Mouse (Mus musculus): ENCODE results near the gene Ftcd. TPM values are rescaled to one million over a fixed set of nuclear protein-coding genes. Genes with fewer than 3 reads are reported as not detected.

Ftcd gene
- polyA plus RNA-seq, 1 experiment from 2014 or later: 0.64 TPM

Other genes with a start within 250 kb of the Ftcd start
- gene Dip2a, start 230.4 kb upstream of the Ftcd start, polyA plus RNA-seq (2015; fragmentation: Nextera tagmentation; extraction: Ambion mirVana): 9.0 and 10.2 TPM in 2 replicates
- 2.0 TPM in 1 of 2 replicates, not detected in the other for gene AC141477.1, start 135.2 kb upstream of the Ftcd start, polyA plus RNA-seq (2015; fragmentation: Nextera tagmentation; extraction: Ambion mirVana)
- 11.2 and 11.7 TPM in 2 replicates for gene Pcnt, start 132.9 kb upstream of the Ftcd start, polyA plus RNA-seq (2015; fragmentation: Nextera tagmentation; extraction: Ambion mirVana)
- not detected in 2 replicates for gene 2610028H24Rik, start 126.6 kb upstream of the Ftcd start, polyA plus RNA-seq (2015; fragmentation: Nextera tagmentation; extraction: Ambion mirVana)
- gene Mcm3ap, start 106.7 kb upstream of the Ftcd start, polyA plus RNA-seq (2015; fragmentation: Nextera tagmentation; extraction: Ambion mirVana): 37.3 and 42.1 TPM in 2 replicates
- gene Ybey, start 106.5 kb upstream of the Ftcd start, polyA plus RNA-seq (2015; fragmentation: Nextera tagmentation; extraction: Ambion mirVana): 5.3 and 5.5 TPM in 2 replicates
- gene Lss, start 44.1 kb upstream of the Ftcd start, polyA plus RNA-seq (2015; fragmentation: Nextera tagmentation; extraction: Ambion mirVana): 60.2 and 67.2 TPM in 2 replicates
- not detected in 2 replicates for gene Spatc1l, start 13.4 kb upstream of the Ftcd start, polyA plus RNA-seq (2015; fragmentation: Nextera tagmentation; extraction: Ambion mirVana)
- gene Col6a2, start 48.0 kb downstream of the Ftcd start, polyA plus RNA-seq (2015; fragmentation: Nextera tagmentation; extraction: Ambion mirVana): 274 and 282 TPM in 2 replicates
- gene Col6a1, start 150.5 kb downstream of the Ftcd start, polyA plus RNA-seq (2015; fragmentation: Nextera tagmentation; extraction: Ambion mirVana): 317 and 323 TPM in 2 replicates